Comparison of ENCODE assay signal across 9 mouse cellular contexts in genomic region chr2:164470254-164470653, GRCm38 (mm10). TPM values are rescaled to one million over a fixed set of nuclear protein-coding genes. Genes with fewer than 3 reads are reported as not detected.
DNase-seq lines count a peak whose midpoint lies in the region; ATAC-seq and TF ChIP-seq lines count a peak whose summit lies in the region.
"Had no signal": no experiment of that assay in that cellular context is flagged by ENCODE, and none has a peak within 500 bp of the region (broad histone marks: within the 10 kb centered on the region; RNA-seq: fewer than 3 reads in every experiment).

No protein-coding gene starts in this region.

- no peak overlapping the region for H3K4me3 ChIP-seq in hindbrain, postnatal 0 days (ENCODE audit: low read length)
- H3K4me3 ChIP-seq in hindbrain, embryonic 14.5 days (replicated peaks; ENCODE audit: low read length): no peak overlapping the region
- no peak overlapping the region for H3K4me3 ChIP-seq in embryonic facial prominence, embryonic 10.5 days

- no peak overlapping the region for H3K4me2 ChIP-seq in hindbrain, postnatal 0 days (ENCODE audit: low read depth, low read length)
- H3K4me2 ChIP-seq in hindbrain, embryonic 14.5 days (replicated peaks): no peak overlapping the region

- no peaks in the 10 kb centered on the region for H3K27me3 ChIP-seq in hindbrain, postnatal 0 days (ENCODE audit: insufficient read depth, low read length)
- H3K27me3 ChIP-seq in hindbrain, embryonic 14.5 days (ENCODE audit: control insufficient read depth, insufficient read depth, low read length): no peaks in the 10 kb centered on the region
- no peaks in the 10 kb centered on the region for H3K27me3 ChIP-seq in Patski
- no peaks in the 10 kb centered on the region for H3K27me3 ChIP-seq in embryonic facial prominence, embryonic 10.5 days (replicated peaks; ENCODE audit: low read depth, poor library complexity, severe bottlenecking)

- peaks cover 32% of the 10 kb centered on the region for H3K36me3 ChIP-seq in hindbrain, postnatal 0 days (ENCODE audit: insufficient read depth, low read length)
- H3K36me3 ChIP-seq in hindbrain, embryonic 14.5 days (replicated peaks; ENCODE audit: control insufficient read depth, insufficient read depth): peaks cover 71% of the 10 kb centered on the region
- H3K36me3 ChIP-seq in embryonic facial prominence, embryonic 10.5 days (replicated peaks): peaks cover 39% of the 10 kb centered on the region

- H3K27ac ChIP-seq in hindbrain, postnatal 0 days: no peak overlapping the region
- no peak overlapping the region for H3K27ac ChIP-seq in hindbrain, embryonic 14.5 days
- H3K27ac ChIP-seq in embryonic facial prominence, embryonic 10.5 days (replicated peaks): no peak overlapping the region
- H3K27ac ChIP-seq: macrophage had no signal

- POLR2A ChIA-PET in Patski (lab: Charles Lee): interaction anchor here (0.9 to 1.2 kb wide), 2 partner anchors 24 to 28 kb away, joined by 3 read pairs; partner anchors contain the start of gene Pigt

- CTCF ChIA-PET in Patski (lab: Charles Lee): interaction anchor here (0.6 to 2.3 kb wide), 17 partner anchors 9 to 99 kb away, joined by 3 to 17 read pairs (median 3); partner anchors contain the start of genes Dbndd2, Gm20458, Pigt and Sys1

- in situ Hi-C loops in Patski (cut with MboI; ENCODE audit: low pct_unique_long_range_greater_than_20kb): no loop called here

- ATAC-seq in hindbrain, postnatal 0 days: no peak
- ATAC-seq in hindbrain, embryonic 14.5 days (ENCODE audit: low FRiP score): no peak
- ATAC-seq in Patski: peak; percentile 44

- no peaks in the 10 kb centered on the region for H3K9me3 ChIP-seq in hindbrain, postnatal 0 days (ENCODE audit: low read length)
- no peaks in the 10 kb centered on the region for H3K9me3 ChIP-seq in hindbrain, embryonic 14.5 days (ENCODE audit: control insufficient read depth, low read length)
- H3K9me3 ChIP-seq in embryonic facial prominence, embryonic 10.5 days: no peaks in the 10 kb centered on the region

- WGBS in hindbrain, postnatal 0 days: 36% methylated on average over 10 of the region's 10 CpGs
- 35% methylated on average over 10 of the region's 10 CpGs for WGBS in hindbrain, embryonic 14.5 days
- WGBS in embryonic facial prominence, embryonic 10.5 days: 26% methylated on average over 10 of the region's 10 CpGs

- TF ChIP-seq CTCF in hindbrain, postnatal 0 days (IDR thresholded peaks at IDR 0.05; ENCODE audit: low read depth): peak; percentile 70
- TF ChIP-seq CTCF in Patski (IDR thresholded peaks at IDR 0.05): peak; percentile 84

- no peak overlapping the region for H3K9ac ChIP-seq in hindbrain, postnatal 0 days (replicated peaks; ENCODE audit: low read length)
- H3K9ac ChIP-seq in hindbrain, embryonic 14.5 days: no peak overlapping the region

- H3K4me1 ChIP-seq in hindbrain, postnatal 0 days (ENCODE audit: insufficient read depth, low read length): no peaks in the 10 kb centered on the region
- H3K4me1 ChIP-seq in hindbrain, embryonic 14.5 days (replicated peaks; ENCODE audit: control insufficient read depth, insufficient read depth, low read length): no peaks in the 10 kb centered on the region
- H3K4me1 ChIP-seq in embryonic facial prominence, embryonic 10.5 days: no peaks in the 10 kb centered on the region

- DNase-seq in hindbrain, postnatal 0 days (ENCODE audit: low spot score): peak; percentile 71
- DNase-seq in hindbrain, embryonic 14.5 days (ENCODE audit: low spot score): no peak
- DNase-seq in CD4-positive, CD25-positive, alpha-beta regulatory T cell, adult 2 months (ENCODE audit: low read depth, low spot score): peak; percentile 79
- no peak for DNase-seq in Patski (ENCODE audit: low read depth, low spot score)
- peak; percentile 67 for DNase-seq in embryonic facial prominence, embryonic 10.5 days (ENCODE audit: low spot score)
- peak; percentile 54 for DNase-seq in layer of hippocampus, adult 9-11 months
- DNase-seq in natural killer cell, adult 2 months (ENCODE audit: low spot score in 2 of 2): peak; percentile 34 to 57
- DNase-seq in urinary bladder, adult 18-20 months (ENCODE audit: low spot score in 2 of 2): no peak

RNA-seq across cellular contexts. Expression of gene Trp53tg5, which starts 3.3 kb away (rescaled TPM):
- total RNA-seq in hindbrain, postnatal 0 days (2014; rRNA removed): not detected in 2 replicates
- not detected in 2 replicates for polyA plus RNA-seq in hindbrain, postnatal 0 days (2015; fragmentation: Nextera tagmentation; extraction: Ambion mirVana)
- 0.28 TPM in 1 of 2 replicates, not detected in the other for polyA plus RNA-seq in hindbrain, embryonic 14.5 days (2014; fragmentation: Nextera tagmentation; extraction: Ambion mirVana)
- 0.39 TPM for polyA plus RNA-seq in Patski (2021)
- not detected in 2 replicates for polyA plus RNA-seq in embryonic facial prominence, embryonic 10.5 days (2016; fragmentation: Nextera tagmentation; extraction: Ambion mirVana)
- polyA plus RNA-seq: macrophage had no signal

RNA-seq across cellular contexts. Expression of gene Gm20458, which starts 9.5 kb away (rescaled TPM):
- 34.4 and 36.9 TPM in 2 replicates for total RNA-seq in hindbrain, postnatal 0 days (2014; rRNA removed)
- polyA plus RNA-seq in hindbrain, postnatal 0 days (2015; fragmentation: Nextera tagmentation; extraction: Ambion mirVana): 9.6 and 10.8 TPM in 2 replicates
- polyA plus RNA-seq in hindbrain, embryonic 14.5 days (2014; fragmentation: Nextera tagmentation; extraction: Ambion mirVana): 8.6 and 10.0 TPM in 2 replicates
- 18.5 TPM for polyA plus RNA-seq in Patski (2021)
- 3.1 and 3.2 TPM in 2 replicates for polyA plus RNA-seq in embryonic facial prominence, embryonic 10.5 days (2016; fragmentation: Nextera tagmentation; extraction: Ambion mirVana)

RNA-seq across cellular contexts. Expression of gene Sys1, which starts 13.5 kb away (rescaled TPM):
- total RNA-seq in hindbrain, postnatal 0 days (2014; rRNA removed): 165 and 315 TPM in 2 replicates
- polyA plus RNA-seq in hindbrain, postnatal 0 days (2015; fragmentation: Nextera tagmentation; extraction: Ambion mirVana): 108 and 113 TPM in 2 replicates
- 87.1 and 92.6 TPM in 2 replicates for polyA plus RNA-seq in hindbrain, embryonic 14.5 days (2014; fragmentation: Nextera tagmentation; extraction: Ambion mirVana)
- polyA plus RNA-seq in Patski (2021): 55.1 TPM
- 52.5 and 53.1 TPM in 2 replicates for polyA plus RNA-seq in embryonic facial prominence, embryonic 10.5 days (2016; fragmentation: Nextera tagmentation; extraction: Ambion mirVana)

RNA-seq across cellular contexts. Expression of gene Dbndd2, which starts 15.7 kb away (rescaled TPM):
- total RNA-seq in hindbrain, postnatal 0 days (2014; rRNA removed): 29.5 and 30.9 TPM in 2 replicates
- polyA plus RNA-seq in hindbrain, postnatal 0 days (2015; fragmentation: Nextera tagmentation; extraction: Ambion mirVana): 37.2 and 38.0 TPM in 2 replicates
- polyA plus RNA-seq in hindbrain, embryonic 14.5 days (2014; fragmentation: Nextera tagmentation; extraction: Ambion mirVana): 13.8 and 14.4 TPM in 2 replicates
- 48.8 TPM for polyA plus RNA-seq in Patski (2021)
- polyA plus RNA-seq in embryonic facial prominence, embryonic 10.5 days (2016; fragmentation: Nextera tagmentation; extraction: Ambion mirVana): 1.8 TPM in 2 replicates

RNA-seq across cellular contexts. Expression of gene Sdc4, which starts 26.6 kb away (rescaled TPM):
- 31.1 and 34.1 TPM in 2 replicates for total RNA-seq in hindbrain, postnatal 0 days (2014; rRNA removed)
- 36.7 and 39.5 TPM in 2 replicates for polyA plus RNA-seq in hindbrain, postnatal 0 days (2015; fragmentation: Nextera tagmentation; extraction: Ambion mirVana)
- 6.8 and 9.3 TPM in 2 replicates for polyA plus RNA-seq in hindbrain, embryonic 14.5 days (2014; fragmentation: Nextera tagmentation; extraction: Ambion mirVana)
- polyA plus RNA-seq in Patski (2021): 672 TPM
- polyA plus RNA-seq in embryonic facial prominence, embryonic 10.5 days (2016; fragmentation: Nextera tagmentation; extraction: Ambion mirVana): 25.5 and 26.0 TPM in 2 replicates

Comparison
In these comparisons a context has a peak if more than half of its experiments do, and no peak if none do; other contexts are left out.
1. DNase-seq: peak in hindbrain, postnatal 0 days (single experiment), CD4-positive, CD25-positive, alpha-beta regulatory T cell, adult 2 months (single experiment), embryonic facial prominence, embryonic 10.5 days (single experiment), layer of hippocampus, adult 9-11 months (single experiment) and natural killer cell, adult 2 months (2 of 2); none in hindbrain, embryonic 14.5 days (single experiment), Patski (single experiment) and urinary bladder, adult 18-20 months (0 of 2).